Mouse (Mus musculus) forebrain, embryonic 11.5 days (tissue): ENCODE measurements around the gene Nono. TPM values are rescaled to one million over a fixed set of nuclear protein-coding genes. Genes with fewer than 3 reads are reported as not detected.

Experiments
- ATAC-seq: fragments of 200-750 bp; cut with Nextera tagmentation; replicated peaks from 2 replicates; pipeline ENCODE4 v1.8.0; 2017; ENCODE audit warnings: moderate TSS enrichment; ENCODE audit not compliant: low FRiP score
- DNase-seq: peaks from one replicate; pipeline ENCODE4 v3.0.0-alpha.2; 2017; ENCODE audit warnings: low spot score
- H3K27ac ChIP-seq: fragments of 300-500 bp; sonication (generic); 2 replicates; pipeline ENCODE4 v1.5.1; 2014; ENCODE audit warnings: low read depth, low read length
- H3K27me3 ChIP-seq: fragments of 300-500 bp; sonication (generic); 2 replicates; pipeline ENCODE4 v1.6.1; 2014; ENCODE audit warnings: mild to moderate bottlenecking, low read length, mixed read lengths; ENCODE audit not compliant: control insufficient read depth, insufficient read depth
- H3K36me3 ChIP-seq: fragments of 300-500 bp; sonication (generic); 2 replicates; pipeline ENCODE4 v1.6.1; 2014; ENCODE audit warnings: mild to moderate bottlenecking, low read length, moderate library complexity, mixed read lengths; ENCODE audit not compliant: control insufficient read depth, insufficient read depth
- H3K4me1 ChIP-seq: fragments of 300-500 bp; sonication (generic); replicated peaks from 2 replicates; pipeline ENCODE4 v1.6.1; 2014; ENCODE audit warnings: low read length, mixed read lengths; ENCODE audit not compliant: control insufficient read depth, insufficient read depth
- H3K4me2 ChIP-seq: fragments of 300-500 bp; sonication (generic); 2 replicates; pipeline ENCODE4 v1.6.1; 2014; ENCODE audit warnings: low read depth, mild to moderate bottlenecking, low read length, moderate library complexity, mixed read lengths; ENCODE audit not compliant: severe bottlenecking
- H3K4me3 ChIP-seq: fragments of 300-500 bp; sonication (generic); 2 replicates; pipeline ENCODE4 v1.5.1; 2014; ENCODE audit warnings: low read depth, low read length
- H3K9ac ChIP-seq: fragments of 300-500 bp; sonication (generic); 2 replicates; pipeline ENCODE4 v1.6.1; 2014; ENCODE audit warnings: low read length
- H3K9me3 ChIP-seq: fragments of 300-500 bp; sonication (generic); 2 replicates; pipeline ENCODE4 v1.6.1; 2016; ENCODE audit warnings: low read length, mixed read lengths; ENCODE audit not compliant: control insufficient read depth
- WGBS: fragments of 180-500 bp; shearing (Covaris S2); extraction: QIAGEN DNeasy Blood & Tissue Kit; methylation state at CpG from one replicate; pipeline ENCODE4 v1.1.7; 2014; 5-methylcytosine and 5-hydroxymethylcytosine counted together
- polyA plus RNA-seq: library from polyadenylated mRNA; unstranded; fragments of >200 nt; fragmentation: Nextera tagmentation; extraction: Ambion mirVana; gene quantifications from 2 replicates; pipeline ENCODE4 v1.2.1, GENCODE M21; 2014

Gene Nono
- polyA plus RNA-seq, 1 experiment from 2014 or later: 672 TPM

GRCm38 (mm10) chrX:101418946-101419724, 10.0 kb upstream of the Nono start:
- Histone ChIP-seq H3K27ac (no peak overlapping the region), H3K4me1 (no peaks in the 10 kb centered on the region), H3K9me3 (no peaks in the 10 kb centered on the region), H3K27me3 (no peaks in the 10 kb centered on the region), H3K4me2 (peak overlapping the region; percentile 58), H3K36me3 (no peaks in the 10 kb centered on the region; the same call in 1 of the 2 replicates), H3K9ac (peak overlapping the region; percentile 63), H3K4me3 (peak overlapping the region; percentile 52)
- WGBS: 26% methylated on average over 33 of the region's 36 CpGs
- ATAC-seq (peak; percentile 28), DNase-seq (peak; percentile 53)

DNA sequence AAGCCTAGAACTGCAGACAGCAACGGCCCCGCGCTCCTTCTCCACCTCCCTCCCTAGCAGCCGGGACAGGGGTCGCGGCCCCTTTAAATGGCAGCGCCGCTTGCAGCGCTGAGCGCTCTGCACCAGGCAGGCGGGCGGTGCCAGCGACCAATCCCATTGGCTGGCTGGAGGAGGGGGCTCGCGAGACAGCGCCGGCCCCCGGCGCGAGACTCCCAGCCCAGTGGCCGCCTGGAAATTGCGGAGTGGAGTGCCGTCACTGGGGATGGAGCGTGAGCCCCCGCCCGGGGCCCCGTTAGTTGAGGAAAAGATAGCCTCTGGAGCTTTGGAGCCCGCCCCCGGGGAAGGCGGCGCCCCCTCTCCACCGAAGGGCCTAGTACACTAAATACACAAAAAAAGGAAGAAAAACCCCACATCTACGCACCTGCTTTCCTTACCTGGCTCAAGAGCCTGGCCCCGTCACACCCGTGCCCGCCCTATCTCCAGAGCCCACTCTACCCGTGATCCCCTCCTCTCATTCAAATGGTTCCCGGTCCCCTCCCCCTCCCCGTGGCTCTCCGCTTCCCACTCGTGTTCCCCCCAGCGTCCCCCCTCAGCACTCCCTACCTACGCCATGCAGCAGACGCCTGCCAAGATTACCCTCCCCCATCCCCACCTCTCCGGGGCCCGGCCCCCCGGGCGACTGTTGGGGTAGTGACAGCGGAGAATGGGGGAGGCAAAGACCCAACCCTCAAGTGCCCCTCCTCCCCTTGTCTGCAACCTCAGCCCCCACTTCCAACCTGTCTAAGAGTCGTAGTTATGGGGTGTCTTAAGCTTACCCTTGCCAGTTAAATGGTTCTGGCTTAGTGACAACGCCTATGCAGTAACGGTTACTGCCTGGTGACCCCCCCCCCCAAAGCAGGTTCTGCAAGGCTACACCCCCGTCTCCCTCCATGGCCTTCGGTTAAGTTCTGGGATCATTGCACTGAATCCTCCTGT, 9.1 kb upstream of the Nono start:
- WGBS: 21% methylated on average over 44 of the region's 54 CpGs
- peak; percentile 97 for ATAC-seq

GRCm38 (mm10) chrX:101420700-101421095, 8.4 kb upstream of the Nono start, which contains the start of gene Zmym3:
Gene Zmym3, minus strand, starts transcription at chrX:101420849.
- H3K27me3 ChIP-seq: no peaks in the 10 kb centered on the region
- no peak for ATAC-seq
- no peak for DNase-seq
- H3K4me2 ChIP-seq: peak within 1 kb of the TSS; percentile 58
- H3K9me3 ChIP-seq: no peaks in the 10 kb centered on the region
- no peaks in the 10 kb centered on the region; the same call in 1 of the 2 replicates for H3K36me3 ChIP-seq
- no peaks in the 10 kb centered on the region for H3K4me1 ChIP-seq
- no peak within 1 kb of the TSS for H3K27ac ChIP-seq
- H3K9ac ChIP-seq: peak within 1 kb of the TSS; percentile 53
- 19% methylated on average over 4 of the region's 4 CpGs for WGBS
- H3K4me3 ChIP-seq: peak within 1 kb of the TSS; percentile 52

More for the DNA sequence above, 9.1 kb upstream of the Nono start:
- Histone ChIP-seq H3K27me3 (no peaks in the 10 kb centered on the region), H3K36me3 (no peaks in the 10 kb centered on the region; the same call in 1 of the 2 replicates), H3K4me2 (peak overlapping the region; percentile 58), H3K4me1 (no peaks in the 10 kb centered on the region), H3K9me3 (no peaks in the 10 kb centered on the region), H3K9ac (peak overlapping the region; percentile 63), H3K27ac (no peak overlapping the region), H3K4me3 (peak overlapping the region; percentile 52)
- peak; percentile 91 for DNase-seq

- no peak for ATAC-seq
Measured at GRCm38 (mm10) chrX:101423462-101423861, 5.7 kb upstream of the Nono start.

GRCm38 (mm10) chrX:101427774-101428173, 1.3 kb upstream of the Nono start:
- no peak overlapping the region for H3K27ac ChIP-seq
- H3K36me3 ChIP-seq: no peaks in the 10 kb centered on the region; the same call in 1 of the 2 replicates
- 5% methylated on average over 1 of the region's 1 CpGs for WGBS
- H3K9ac ChIP-seq: no peak overlapping the region
- no peak for ATAC-seq
- H3K4me2 ChIP-seq: no peak overlapping the region
- no peaks in the 10 kb centered on the region for H3K27me3 ChIP-seq
- no peaks in the 10 kb centered on the region for H3K9me3 ChIP-seq
- DNase-seq: no peak
- H3K4me1 ChIP-seq: no peaks in the 10 kb centered on the region
- H3K4me3 ChIP-seq: no peak overlapping the region

More at GRCm38 (mm10) chrX:101423462-101423861, 5.7 kb upstream of the Nono start:
- H3K27ac ChIP-seq: no peak overlapping the region
- H3K27me3 ChIP-seq: no peaks in the 10 kb centered on the region
- no peak overlapping the region for H3K4me2 ChIP-seq
- no peaks in the 10 kb centered on the region for H3K36me3 ChIP-seq
- H3K9ac ChIP-seq: no peak overlapping the region
- no peaks in the 10 kb centered on the region for H3K4me1 ChIP-seq
- no peaks in the 10 kb centered on the region for H3K9me3 ChIP-seq
- no peak for DNase-seq
- no peak overlapping the region for H3K4me3 ChIP-seq
- 89% methylated on average over 2 of the region's 2 CpGs for WGBS

DNA sequence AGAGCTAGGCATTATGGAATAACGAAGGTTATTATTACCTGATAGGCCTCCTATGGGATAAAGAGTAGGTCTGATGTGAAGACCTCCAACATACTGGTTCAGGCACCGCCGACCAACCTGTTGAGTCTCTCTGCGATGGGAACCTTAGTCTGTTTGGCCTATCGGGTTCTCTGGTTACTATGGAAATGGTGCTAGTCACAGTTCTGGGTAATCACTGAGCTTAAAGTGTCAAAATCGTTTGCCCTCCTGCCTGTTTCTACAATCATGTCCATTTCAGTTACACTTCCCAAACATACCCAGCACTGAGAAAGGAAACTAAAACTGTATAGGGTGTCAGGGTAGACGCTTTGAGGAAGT, 355 bp upstream of the Nono start:
- Histone ChIP-seq H3K4me2 (peak overlapping the region; percentile 46), H3K27me3 (no peaks in the 10 kb centered on the region), H3K4me3 (peak overlapping the region; percentile 63), H3K9me3 (no peaks in the 10 kb centered on the region), H3K36me3 (no peaks in the 10 kb centered on the region; the same call in 1 of the 2 replicates), H3K9ac (peak overlapping the region; percentile 29; the same call in 1 of the 2 replicates), H3K4me1 (no peaks in the 10 kb centered on the region), H3K27ac (peak overlapping the region; percentile 94)
- DNase-seq: no peak
- WGBS: 22% methylated on average over 7 of the region's 7 CpGs
- ATAC-seq: peak; percentile 7; the same call in 1 of the 2 replicates

DNA sequence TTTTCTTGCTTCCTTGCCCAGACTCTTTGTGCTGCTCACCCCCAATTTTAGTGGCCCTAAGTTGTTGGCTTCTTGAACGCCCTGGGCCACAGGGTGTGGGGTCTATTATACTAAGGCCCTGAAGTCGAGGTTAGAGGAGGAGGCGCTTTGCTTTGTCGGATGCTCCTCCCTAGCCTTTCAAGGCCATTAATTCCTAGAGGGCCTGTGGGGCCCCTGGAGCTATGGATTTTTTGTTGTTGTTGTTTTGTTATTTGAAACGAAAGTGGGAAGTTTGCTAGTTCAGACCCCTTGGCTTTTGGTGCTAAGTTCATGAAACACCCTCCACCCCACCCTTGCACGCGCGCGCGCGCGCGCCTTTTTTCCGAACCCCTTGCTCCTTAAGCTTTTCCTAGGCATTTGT, 858 bp downstream of the Nono start:
- Histone ChIP-seq H3K9ac (peak overlapping the region; percentile 92), H3K4me3 (peak overlapping the region; percentile 63), H3K9me3 (no peaks in the 10 kb centered on the region), H3K27ac (peak overlapping the region; percentile 94), H3K4me1 (no peaks in the 10 kb centered on the region), H3K27me3 (no peaks in the 10 kb centered on the region), H3K4me2 (peak overlapping the region; percentile 51; the same call in 1 of the 2 replicates), H3K36me3 (no peaks in the 10 kb centered on the region; the same call in 1 of the 2 replicates)
- no peak for DNase-seq
- WGBS: 30% methylated on average over 14 of the region's 14 CpGs
- peak; percentile 57 for ATAC-seq

GRCm38 (mm10) chrX:101448886-101449475, 19.9 kb downstream of the Nono start, which contains the start of gene Itgb1bp2:
Gene Itgb1bp2, plus strand, starts transcription at chrX:101449088.
- H3K9ac ChIP-seq: no peak within 1 kb of the TSS
- 65% methylated on average over 4 of the region's 4 CpGs for WGBS
- no peaks in the 10 kb centered on the region for H3K27me3 ChIP-seq
- no peaks in the 10 kb centered on the region; the same call in 1 of the 2 replicates for H3K36me3 ChIP-seq
- H3K4me1 ChIP-seq: no peaks in the 10 kb centered on the region
- no peak within 1 kb of the TSS for H3K4me2 ChIP-seq
- DNase-seq (no peak), ATAC-seq (no peak)
- no peaks in the 10 kb centered on the region for H3K9me3 ChIP-seq
- no peak within 1 kb of the TSS for H3K27ac ChIP-seq
- H3K4me3 ChIP-seq: no peak within 1 kb of the TSS
